Mouse (Mus musculus): ENCODE results near the gene Olfr597. TPM values are rescaled to one million over a fixed set of nuclear protein-coding genes. Genes with fewer than 3 reads are reported as not detected.
"Not testable (repeated sequence)": the region's sequence is repeated elsewhere in the genome, so short reads cannot be mapped to it uniquely, and the experiment has no call there.

Gene Olfr597
- not detected in 2 replicates for polyA plus RNA-seq (2015; fragmentation: Nextera tagmentation; extraction: Ambion mirVana)

DNA sequence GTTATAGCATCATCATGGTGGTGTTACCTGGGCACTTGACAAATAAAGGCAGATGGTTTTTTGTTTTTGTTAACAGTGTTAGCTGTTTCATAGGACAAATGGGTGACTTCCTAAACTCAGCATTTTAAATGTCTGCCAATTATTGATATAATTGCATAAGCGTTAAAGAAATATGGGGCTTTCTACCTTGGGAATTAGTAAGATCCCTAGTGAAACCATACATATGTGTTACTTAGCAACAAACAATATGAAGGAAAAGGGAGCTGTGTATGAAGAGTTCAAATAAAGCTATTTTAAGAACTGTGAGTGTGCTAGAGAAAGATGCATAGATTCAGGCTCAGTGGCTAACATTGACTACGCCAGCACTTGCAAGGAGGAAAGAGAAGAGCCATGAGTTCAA, at the start of gene Olfr597:
Gene Olfr597 (plus strand): TSS at position 301 of the 400 bp plus-strand sequence.
- not testable (repeated sequence) for ATAC-seq (replicated peaks); H3K27ac ChIP-seq (replicated peaks); H3K4me2 ChIP-seq (replicated peaks); H3K9ac ChIP-seq (replicated peaks); H3K36me3 ChIP-seq; H3K4me1 ChIP-seq; H3K27me3 ChIP-seq; H3K4me3 ChIP-seq; H3K9me3 ChIP-seq
- 92% methylated on average over 2 of the region's 2 CpGs for WGBS

- H3K4me1 ChIP-seq; H3K36me3 ChIP-seq; H3K9me3 ChIP-seq; ATAC-seq (replicated peaks); H3K4me2 ChIP-seq (replicated peaks); H3K27ac ChIP-seq (replicated peaks); H3K4me3 ChIP-seq; H3K27me3 ChIP-seq; H3K9ac ChIP-seq (replicated peaks): not testable (repeated sequence)
- 89% methylated on average over 2 of the region's 2 CpGs for WGBS
Measured at GRCm38 (mm10) chr7:103305348-103305747, 10.8 kb upstream of the Olfr597 start, which contains the start of gene Olfr596. Olfr596 (plus strand) TSS chr7:103305648.

- H3K9me3 ChIP-seq = no peaks in the 10 kb centered on the region
- no peak for ATAC-seq (replicated peaks)
Measured at GRCm38 (mm10) chr7:103323268-103323667, 7.2 kb downstream of the Olfr597 start, which contains the start of gene Olfr598. Olfr598 (plus strand) TSS chr7:103323568.

DNA sequence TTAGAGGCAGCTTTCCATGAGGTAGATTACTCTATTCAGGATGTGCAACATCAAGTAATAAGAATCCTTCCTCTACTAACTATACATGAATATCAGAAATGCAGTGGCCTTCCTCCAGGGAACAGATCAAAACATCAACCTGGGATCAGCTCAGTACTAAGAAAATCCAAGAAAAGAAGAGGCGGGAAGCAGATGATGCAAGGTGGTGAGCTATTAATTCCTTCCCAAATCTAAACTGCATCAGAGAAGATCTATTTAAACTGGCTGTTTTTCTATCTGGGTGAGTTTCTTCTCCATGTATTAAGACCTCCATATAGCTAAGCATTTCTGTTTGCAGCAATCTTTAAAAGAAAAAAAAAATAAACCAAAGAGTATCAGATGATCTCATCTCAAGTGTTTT, 19.5 kb downstream of the Olfr597 start, which contains the start of gene Olfr599:
Gene Olfr599 (plus strand): TSS at position 301 of the 400 bp plus-strand sequence.
- H3K36me3 ChIP-seq = no peaks in the 10 kb centered on the region
- no peak within 1 kb of the TSS for H3K4me3 ChIP-seq
- no peaks in the 10 kb centered on the region for H3K9me3 ChIP-seq
- no peak for ATAC-seq (replicated peaks)
- 85% methylated on average over 1 of the region's 1 CpGs for WGBS
- H3K27ac ChIP-seq (replicated peaks) = no peak within 1 kb of the TSS
- no peak within 1 kb of the TSS for H3K9ac ChIP-seq (replicated peaks)
- H3K4me2 ChIP-seq (replicated peaks) = no peak within 1 kb of the TSS
- H3K27me3 ChIP-seq = no peaks in the 10 kb centered on the region
- no peaks in the 10 kb centered on the region for H3K4me1 ChIP-seq

More at GRCm38 (mm10) chr7:103323268-103323667, 7.2 kb downstream of the Olfr597 start, which contains the start of gene Olfr598:
- H3K36me3 ChIP-seq = no peaks in the 10 kb centered on the region
- H3K27ac ChIP-seq (replicated peaks) = no peak within 1 kb of the TSS
- H3K4me2 ChIP-seq (replicated peaks) = no peak within 1 kb of the TSS
- H3K9ac ChIP-seq (replicated peaks) = no peak within 1 kb of the TSS
- no peaks in the 10 kb centered on the region for H3K27me3 ChIP-seq
- no peak within 1 kb of the TSS for H3K4me3 ChIP-seq
- H3K4me1 ChIP-seq = no peaks in the 10 kb centered on the region

GRCm38 (mm10) chr7:103349569-103349968, 33.5 kb downstream of the Olfr597 start, which contains the start of gene Olfr600:
Olfr600 (minus strand) TSS chr7:103349669.
- no peaks in the 10 kb centered on the region for H3K36me3 ChIP-seq
- H3K4me2 ChIP-seq (replicated peaks) = no peak within 1 kb of the TSS
- no peaks in the 10 kb centered on the region for H3K4me1 ChIP-seq
- no peaks in the 10 kb centered on the region for H3K27me3 ChIP-seq
- no peaks in the 10 kb centered on the region for H3K9me3 ChIP-seq
- no peak for ATAC-seq (replicated peaks)
- H3K4me3 ChIP-seq = no peak within 1 kb of the TSS
- no peak within 1 kb of the TSS for H3K27ac ChIP-seq (replicated peaks)
- H3K9ac ChIP-seq (replicated peaks) = no peak within 1 kb of the TSS

DNA sequence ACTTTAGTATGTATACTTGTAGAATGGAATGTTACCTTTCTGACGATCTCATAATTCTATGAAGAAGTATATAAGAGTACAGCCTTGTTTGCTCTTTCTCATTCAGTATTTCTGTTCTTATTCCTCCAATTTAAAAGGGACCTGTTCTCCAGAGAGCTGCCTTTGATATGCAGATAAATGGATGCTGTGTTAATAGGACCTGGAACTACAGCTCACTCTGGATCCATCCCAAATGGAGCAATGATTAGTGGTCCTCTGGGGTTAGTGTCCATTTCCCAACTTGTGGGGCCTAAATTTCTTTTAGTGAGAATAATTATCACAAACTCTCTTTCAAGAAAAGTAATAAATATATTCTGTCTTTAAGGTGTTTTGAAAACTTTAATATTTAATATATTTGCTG, 46.4 kb downstream of the Olfr597 start, which contains the start of gene Olfr601:
Gene Olfr601 (minus strand): TSS at position 101 of the 400 bp plus-strand sequence.
- no peak for ATAC-seq (replicated peaks)
- Histone ChIP-seq H3K4me1 (no peaks in the 10 kb centered on the region), H3K27ac (replicated peaks) (no peak within 1 kb of the TSS), H3K36me3 (no peaks in the 10 kb centered on the region), H3K4me2 (replicated peaks) (no peak within 1 kb of the TSS), H3K4me3 (no peak within 1 kb of the TSS), H3K9ac (replicated peaks) (no peak within 1 kb of the TSS), H3K9me3 (no peaks in the 10 kb centered on the region), H3K27me3 (no peaks in the 10 kb centered on the region)
- WGBS = 87% methylated on average over 1 of the region's 1 CpGs

Small RNA genes lying within 50 kb of the gene (microRNA-seq; reads per million reads assigned to microRNA genes)
- not detected for gene Gm23550

Other genes starting within 250 kb of the Olfr597 start
- gene Olfr584, start 234.4 kb upstream of the Olfr597 start, polyA plus RNA-seq (2015; fragmentation: Nextera tagmentation; extraction: Ambion mirVana) = not detected in 2 replicates
- gene Olfr585, start 218.6 kb upstream of the Olfr597 start, polyA plus RNA-seq (2015; fragmentation: Nextera tagmentation; extraction: Ambion mirVana) = not detected in 2 replicates
- gene Olfr586, start 190.7 kb upstream of the Olfr597 start, polyA plus RNA-seq (2015; fragmentation: Nextera tagmentation; extraction: Ambion mirVana) = not detected in 2 replicates
- gene Olfr588-ps1, start 175.4 kb upstream of the Olfr597 start, polyA plus RNA-seq (2015; fragmentation: Nextera tagmentation; extraction: Ambion mirVana) = not detected in 2 replicates
- not detected in 2 replicates for gene Olfr589, start 160.0 kb upstream of the Olfr597 start, polyA plus RNA-seq (2015; fragmentation: Nextera tagmentation; extraction: Ambion mirVana)
- gene Olfr591, start 138.0 kb upstream of the Olfr597 start, polyA plus RNA-seq (2015; fragmentation: Nextera tagmentation; extraction: Ambion mirVana) = not detected in 2 replicates
- not detected in 2 replicates for gene Olfr592, start 131.5 kb upstream of the Olfr597 start, polyA plus RNA-seq (2015; fragmentation: Nextera tagmentation; extraction: Ambion mirVana)
- gene Olfr593, start 104.5 kb upstream of the Olfr597 start, polyA plus RNA-seq (2015; fragmentation: Nextera tagmentation; extraction: Ambion mirVana) = not detected in 2 replicates
- not detected in 2 replicates for gene Olfr594, start 99.3 kb upstream of the Olfr597 start, polyA plus RNA-seq (2015; fragmentation: Nextera tagmentation; extraction: Ambion mirVana)
- gene Usp17ld, start 63.8 kb upstream of the Olfr597 start, polyA plus RNA-seq (2015; fragmentation: Nextera tagmentation; extraction: Ambion mirVana) = not detected in 2 replicates
- not detected in 2 replicates for gene Olfr596, start 10.7 kb upstream of the Olfr597 start, polyA plus RNA-seq (2015; fragmentation: Nextera tagmentation; extraction: Ambion mirVana)
- not detected in 2 replicates for gene Olfr598, start 7.3 kb downstream of the Olfr597 start, polyA plus RNA-seq (2015; fragmentation: Nextera tagmentation; extraction: Ambion mirVana)
- gene Olfr599, start 19.6 kb downstream of the Olfr597 start, polyA plus RNA-seq (2015; fragmentation: Nextera tagmentation; extraction: Ambion mirVana) = not detected in 2 replicates
- not detected in 2 replicates for gene Olfr600, start 33.4 kb downstream of the Olfr597 start, polyA plus RNA-seq (2015; fragmentation: Nextera tagmentation; extraction: Ambion mirVana)
- not detected in 2 replicates for gene Olfr601, start 46.3 kb downstream of the Olfr597 start, polyA plus RNA-seq (2015; fragmentation: Nextera tagmentation; extraction: Ambion mirVana)
- gene Olfr603, start 69.9 kb downstream of the Olfr597 start, polyA plus RNA-seq (2015; fragmentation: Nextera tagmentation; extraction: Ambion mirVana) = not detected in 2 replicates
- gene Usp17lc, start 98.8 kb downstream of the Olfr597 start, polyA plus RNA-seq (2015; fragmentation: Nextera tagmentation; extraction: Ambion mirVana) = not detected in 2 replicates
- not detected in 2 replicates for gene Olfr605, start 129.1 kb downstream of the Olfr597 start, polyA plus RNA-seq (2015; fragmentation: Nextera tagmentation; extraction: Ambion mirVana)
- gene Olfr606, start 132.7 kb downstream of the Olfr597 start, polyA plus RNA-seq (2015; fragmentation: Nextera tagmentation; extraction: Ambion mirVana) = not detected in 2 replicates
- gene Olfr607, start 147.8 kb downstream of the Olfr597 start, polyA plus RNA-seq (2015; fragmentation: Nextera tagmentation; extraction: Ambion mirVana) = not detected in 2 replicates
- gene Olfr608, start 153.6 kb downstream of the Olfr597 start, polyA plus RNA-seq (2015; fragmentation: Nextera tagmentation; extraction: Ambion mirVana) = not detected in 2 replicates
- not detected in 2 replicates for gene Olfr609, start 181.7 kb downstream of the Olfr597 start, polyA plus RNA-seq (2015; fragmentation: Nextera tagmentation; extraction: Ambion mirVana)
- gene Olfr610, start 195.8 kb downstream of the Olfr597 start, polyA plus RNA-seq (2015; fragmentation: Nextera tagmentation; extraction: Ambion mirVana) = not detected in 2 replicates
- not detected in 2 replicates for gene Olfr611, start 204.5 kb downstream of the Olfr597 start, polyA plus RNA-seq (2015; fragmentation: Nextera tagmentation; extraction: Ambion mirVana)
- gene Olfr612, start 226.4 kb downstream of the Olfr597 start, polyA plus RNA-seq (2015; fragmentation: Nextera tagmentation; extraction: Ambion mirVana) = not detected in 2 replicates
- not detected in 2 replicates for gene Olfr613, start 231.8 kb downstream of the Olfr597 start, polyA plus RNA-seq (2015; fragmentation: Nextera tagmentation; extraction: Ambion mirVana)
- gene Olfr615, start 239.8 kb downstream of the Olfr597 start, polyA plus RNA-seq (2015; fragmentation: Nextera tagmentation; extraction: Ambion mirVana) = not detected in 2 replicates

Data from forebrain, embryonic 15.5 days (tissue).